Mouse (Mus musculus): ENCODE results near the gene Tmem265. TPM values are rescaled to one million over a fixed set of nuclear protein-coding genes. Genes with fewer than 3 reads are reported as not detected.

Tmem265 gene
- polyA plus RNA-seq, 1 experiment from 2014 or later = 4.3 TPM

GRCm38 (mm10) chr7:127585031-127585430 is 23.8 kb downstream of the Tmem265 start:
- WGBS (ENCODE audit: insufficient replicate concordance) = 80% methylated on average over 7 of the region's 7 CpGs
- peaks cover 16% of the 10 kb centered on the region for H3K36me3 ChIP-seq (ENCODE audit: control insufficient read depth, insufficient read depth)
- H3K4me2 ChIP-seq (ENCODE audit: low read depth, low read length) = no peak overlapping the region
- H3K9ac ChIP-seq (ENCODE audit: low read depth, low read length) = no peak overlapping the region
- ATAC-seq (ENCODE audit: low read depth) = no peak
- no peak overlapping the region for H3K27ac ChIP-seq (ENCODE audit: low read length)
- no peaks in the 10 kb centered on the region for H3K9me3 ChIP-seq (replicated peaks; ENCODE audit: control insufficient read depth, low read length)
- H3K27me3 ChIP-seq (ENCODE audit: control insufficient read depth, insufficient read depth, low read depth, low read length) = no peaks in the 10 kb centered on the region
- H3K4me3 ChIP-seq (ENCODE audit: low read depth, low read length) = no peak overlapping the region
- peaks cover 38% of the 10 kb centered on the region for H3K4me1 ChIP-seq (ENCODE audit: control insufficient read depth, low read depth, low read length)

- Histone ChIP-seq H3K36me3 (ENCODE audit: control insufficient read depth, insufficient read depth) (peaks cover 27% of the 10 kb centered on the region), H3K4me1 (ENCODE audit: control insufficient read depth, low read depth, low read length) (peaks cover 38% of the 10 kb centered on the region), H3K27me3 (ENCODE audit: control insufficient read depth, insufficient read depth, low read depth, low read length) (no peaks in the 10 kb centered on the region), H3K4me3 (ENCODE audit: low read depth, low read length) (no peak overlapping the region), H3K4me2 (ENCODE audit: low read depth, low read length) (peak overlapping the region; percentile 28), H3K27ac (ENCODE audit: low read length) (peak overlapping the region; percentile 69), H3K9ac (ENCODE audit: low read depth, low read length) (peak overlapping the region; percentile 21; the same call in 1 of the 2 replicates), H3K9me3 (replicated peaks; ENCODE audit: control insufficient read depth, low read length) (no peaks in the 10 kb centered on the region)
- WGBS (ENCODE audit: insufficient replicate concordance) = 37% methylated on average over 6 of the region's 6 CpGs
- ATAC-seq (ENCODE audit: low read depth) = peak; percentile 41; the same call in 1 of the 2 replicates
These were observed 25.0 kb downstream of the Tmem265 start for GRCm38 (mm10) chr7:127586149-127586548.

DNA sequence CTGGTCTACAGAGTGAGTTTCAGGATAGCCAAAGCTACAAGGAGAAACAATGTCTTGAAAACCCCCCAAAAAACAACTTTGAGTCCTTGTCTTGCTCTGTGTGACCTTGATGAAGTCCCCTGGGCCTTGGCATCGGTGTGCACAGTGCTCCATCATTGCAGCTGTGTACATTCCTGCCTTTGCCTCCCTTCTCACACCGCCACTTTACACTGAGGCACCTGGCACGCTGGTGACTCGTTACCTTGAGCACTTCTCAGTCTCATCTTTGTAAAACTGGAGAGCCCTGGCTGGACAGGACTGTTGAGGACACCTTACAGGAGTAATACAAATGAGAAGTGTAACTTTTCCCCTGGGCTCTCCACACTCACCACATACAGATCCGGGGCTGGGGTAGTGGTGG is 26.0 kb downstream of the Tmem265 start:
- Histone ChIP-seq H3K9me3 (replicated peaks; ENCODE audit: control insufficient read depth, low read length) (no peaks in the 10 kb centered on the region), H3K4me2 (ENCODE audit: low read depth, low read length) (peak overlapping the region; percentile 97), H3K4me3 (ENCODE audit: low read depth, low read length) (peak overlapping the region; percentile 92), H3K27me3 (ENCODE audit: control insufficient read depth, insufficient read depth, low read depth, low read length) (no peaks in the 10 kb centered on the region), H3K4me1 (ENCODE audit: control insufficient read depth, low read depth, low read length) (peaks cover 38% of the 10 kb centered on the region), H3K9ac (ENCODE audit: low read depth, low read length) (peak overlapping the region; percentile 69; the same call in 1 of the 2 replicates), H3K27ac (ENCODE audit: low read length) (peak overlapping the region; percentile 72), H3K36me3 (ENCODE audit: control insufficient read depth, insufficient read depth) (peaks cover 33% of the 10 kb centered on the region)
- WGBS (ENCODE audit: insufficient replicate concordance) = 70% methylated on average over 5 of the region's 5 CpGs
- ATAC-seq (ENCODE audit: low read depth) = no peak

- peak within 1 kb of the TSS; percentile 92 for H3K9ac ChIP-seq (ENCODE audit: low read depth, low read length)
- H3K9me3 ChIP-seq (replicated peaks; ENCODE audit: control insufficient read depth, low read length) = no peaks in the 10 kb centered on the region
- no peaks in the 10 kb centered on the region for H3K27me3 ChIP-seq (ENCODE audit: control insufficient read depth, insufficient read depth, low read depth, low read length)
- H3K4me1 ChIP-seq (ENCODE audit: control insufficient read depth, low read depth, low read length) = peaks cover 38% of the 10 kb centered on the region
- under 1% methylated on average over 50 of the region's 50 CpGs for WGBS (ENCODE audit: insufficient replicate concordance)
- peak within 1 kb of the TSS; percentile 97 for H3K4me2 ChIP-seq (ENCODE audit: low read depth, low read length)
- H3K36me3 ChIP-seq (ENCODE audit: control insufficient read depth, insufficient read depth) = peaks cover 33% of the 10 kb centered on the region
- peak within 1 kb of the TSS; percentile 72 for H3K27ac ChIP-seq (ENCODE audit: low read length)
- peak within 1 kb of the TSS; percentile 92 for H3K4me3 ChIP-seq (ENCODE audit: low read depth, low read length)
- peak; percentile 91 for ATAC-seq (ENCODE audit: low read depth)
These were observed 27.1 kb downstream of the Tmem265 start, which contains the start of the genes Ccdc189 and Rnf40 for GRCm38 (mm10) chr7:127588011-127588871. Gene Ccdc189 (minus strand): TSS chr7:127588595. Gene Rnf40 (plus strand): TSS chr7:127588767.

DNA sequence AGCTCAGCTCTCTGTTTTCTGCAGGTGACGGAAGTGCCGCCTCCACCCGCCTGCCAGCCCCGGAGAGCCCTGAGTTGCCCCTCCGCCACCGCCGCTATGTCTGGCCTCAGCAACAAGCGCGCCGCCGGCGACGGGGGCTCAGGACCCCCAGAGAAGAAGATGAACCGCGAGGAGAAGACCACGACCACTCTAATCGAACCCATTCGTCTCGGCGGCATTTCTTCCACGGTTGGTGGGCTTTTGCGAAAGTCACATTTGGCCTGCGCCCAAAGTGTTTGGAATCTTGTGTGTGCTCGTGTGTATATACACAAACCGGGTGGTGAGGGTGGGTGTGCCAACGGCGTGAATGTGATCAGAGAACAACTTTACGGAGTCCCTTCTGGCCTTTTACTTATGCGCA is 27.7 kb downstream of the Tmem265 start:
- ATAC-seq (ENCODE audit: low read depth) = peak; percentile 2; the same call in 1 of the 2 replicates
- WGBS (ENCODE audit: insufficient replicate concordance) = 5% methylated on average over 29 of the region's 29 CpGs
- peaks cover 38% of the 10 kb centered on the region for H3K4me1 ChIP-seq (ENCODE audit: control insufficient read depth, low read depth, low read length)
- peak overlapping the region; percentile 92 for H3K4me3 ChIP-seq (ENCODE audit: low read depth, low read length)
- no peaks in the 10 kb centered on the region for H3K27me3 ChIP-seq (ENCODE audit: control insufficient read depth, insufficient read depth, low read depth, low read length)
- H3K4me2 ChIP-seq (ENCODE audit: low read depth, low read length) = peak overlapping the region; percentile 97
- peaks cover 39% of the 10 kb centered on the region for H3K36me3 ChIP-seq (ENCODE audit: control insufficient read depth, insufficient read depth)
- peak overlapping the region; percentile 92 for H3K9ac ChIP-seq (ENCODE audit: low read depth, low read length)
- peak overlapping the region; percentile 68 for H3K27ac ChIP-seq (ENCODE audit: low read length)
- H3K9me3 ChIP-seq (replicated peaks; ENCODE audit: control insufficient read depth, low read length) = no peaks in the 10 kb centered on the region

- Histone ChIP-seq H3K27ac (ENCODE audit: low read length) (no peak overlapping the region), H3K36me3 (ENCODE audit: control insufficient read depth, insufficient read depth) (peaks cover 45% of the 10 kb centered on the region), H3K4me3 (ENCODE audit: low read depth, low read length) (peak overlapping the region; percentile 92), H3K4me2 (ENCODE audit: low read depth, low read length) (peak overlapping the region; percentile 97), H3K27me3 (ENCODE audit: control insufficient read depth, insufficient read depth, low read depth, low read length) (no peaks in the 10 kb centered on the region), H3K4me1 (ENCODE audit: control insufficient read depth, low read depth, low read length) (peaks cover 38% of the 10 kb centered on the region), H3K9me3 (replicated peaks; ENCODE audit: control insufficient read depth, low read length) (no peaks in the 10 kb centered on the region), H3K9ac (ENCODE audit: low read depth, low read length) (no peak overlapping the region)
- no peak for ATAC-seq (ENCODE audit: low read depth)
- WGBS (ENCODE audit: insufficient replicate concordance) = 89% methylated on average over 9 of the region's 9 CpGs
These were observed 28.4 kb downstream of the Tmem265 start for GRCm38 (mm10) chr7:127589637-127590036.

- Histone ChIP-seq H3K9ac (ENCODE audit: low read depth, low read length) (no peak overlapping the region), H3K4me2 (ENCODE audit: low read depth, low read length) (no peak overlapping the region), H3K36me3 (ENCODE audit: control insufficient read depth, insufficient read depth) (peaks cover 59% of the 10 kb centered on the region), H3K27me3 (ENCODE audit: control insufficient read depth, insufficient read depth, low read depth, low read length) (no peaks in the 10 kb centered on the region), H3K4me3 (ENCODE audit: low read depth, low read length) (no peak overlapping the region), H3K9me3 (replicated peaks; ENCODE audit: control insufficient read depth, low read length) (no peaks in the 10 kb centered on the region), H3K27ac (ENCODE audit: low read length) (no peak overlapping the region), H3K4me1 (ENCODE audit: control insufficient read depth, low read depth, low read length) (peaks cover 28% of the 10 kb centered on the region)
- ATAC-seq (ENCODE audit: low read depth) = no peak
- WGBS (ENCODE audit: insufficient replicate concordance) = 85% methylated on average over 10 of the region's 10 CpGs
These were observed 29.9 kb downstream of the Tmem265 start for GRCm38 (mm10) chr7:127591108-127591507.

- H3K27me3 ChIP-seq (ENCODE audit: control insufficient read depth, insufficient read depth, low read depth, low read length) = no peaks in the 10 kb centered on the region
- no peak overlapping the region for H3K9ac ChIP-seq (ENCODE audit: low read depth, low read length)
- peaks cover 74% of the 10 kb centered on the region for H3K36me3 ChIP-seq (ENCODE audit: control insufficient read depth, insufficient read depth)
- no peak for ATAC-seq (ENCODE audit: low read depth)
- H3K27ac ChIP-seq (ENCODE audit: low read length) = no peak overlapping the region
- H3K4me2 ChIP-seq (ENCODE audit: low read depth, low read length) = no peak overlapping the region
- 87% methylated on average over 14 of the region's 14 CpGs for WGBS (ENCODE audit: insufficient replicate concordance)
- H3K4me1 ChIP-seq (ENCODE audit: control insufficient read depth, low read depth, low read length) = peaks cover 14% of the 10 kb centered on the region
- no peak overlapping the region for H3K4me3 ChIP-seq (ENCODE audit: low read depth, low read length)
- no peaks in the 10 kb centered on the region for H3K9me3 ChIP-seq (replicated peaks; ENCODE audit: control insufficient read depth, low read length)
These were observed 31.4 kb downstream of the Tmem265 start for GRCm38 (mm10) chr7:127592575-127592974.

GRCm38 (mm10) chr7:127596747-127597146 is 35.6 kb downstream of the Tmem265 start:
- Histone ChIP-seq H3K9ac (ENCODE audit: low read depth, low read length) (no peak overlapping the region), H3K27me3 (ENCODE audit: control insufficient read depth, insufficient read depth, low read depth, low read length) (no peaks in the 10 kb centered on the region), H3K36me3 (ENCODE audit: control insufficient read depth, insufficient read depth) (peaks cover 83% of the 10 kb centered on the region), H3K4me1 (ENCODE audit: control insufficient read depth, low read depth, low read length) (no peaks in the 10 kb centered on the region), H3K9me3 (replicated peaks; ENCODE audit: control insufficient read depth, low read length) (no peaks in the 10 kb centered on the region), H3K4me2 (ENCODE audit: low read depth, low read length) (no peak overlapping the region), H3K27ac (ENCODE audit: low read length) (no peak overlapping the region), H3K4me3 (ENCODE audit: low read depth, low read length) (no peak overlapping the region)
- no peak for ATAC-seq (ENCODE audit: low read depth)
- 95% methylated on average over 17 of the region's 17 CpGs for WGBS (ENCODE audit: insufficient replicate concordance)
